Mouse (Mus musculus): ENCODE results near the gene Isyna1.

DNA sequence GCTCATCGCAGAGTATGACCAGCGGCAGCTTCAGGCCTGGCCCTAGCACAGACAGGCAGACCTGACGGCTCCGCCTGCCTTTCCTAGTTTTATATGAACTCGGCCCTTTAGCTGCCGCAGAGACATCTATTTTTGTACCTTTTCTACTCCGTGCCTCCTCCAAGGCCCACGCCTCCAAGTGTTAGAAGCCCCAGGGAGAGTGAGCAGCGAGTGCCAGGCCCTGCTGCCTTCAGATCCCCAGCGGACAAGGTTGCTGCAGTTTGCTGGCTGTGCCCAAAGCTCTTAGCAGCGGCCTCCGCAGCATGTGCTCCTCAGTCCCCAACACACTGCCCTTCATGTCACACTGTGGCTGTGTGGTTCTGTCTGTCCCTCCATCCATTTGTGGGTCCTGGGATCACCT lies 2.6 kb upstream of the Isyna1 start:
- TF ChIP-seq CHD1 (IDR thresholded peaks at IDR 0.05; ENCODE audit: low read depth, low read length) (no peak), POLR2A (IDR thresholded peaks at IDR 0.05; ENCODE audit: control insufficient read depth in 1 of 2, insufficient read depth in 1 of 2, low read depth in 1 of 2, low read length in 2 of 2, poor library complexity in 1 of 2) (no peak), USF2 (IDR thresholded peaks at IDR 0.05; ENCODE audit: borderline replicate concordance in 1 of 2, insufficient read depth in 1 of 2, low read depth in 1 of 2, low read length in 2 of 2) (no peak), CTCF (IDR thresholded peaks at IDR 0.05 in 2 of 3, conservative IDR thresholded peaks at IDR 0.05 in 1 of 3; ENCODE audit: control insufficient read depth in 1 of 3, insufficient read depth in 1 of 3, low read depth in 2 of 3, low read length in 3 of 3, poor library complexity in 1 of 3, severe bottlenecking in 1 of 3) (no peak), ETS1 (IDR thresholded peaks at IDR 0.05; ENCODE audit: low read depth, low read length) (no peak), MYB (IDR thresholded peaks at IDR 0.05; ENCODE audit: low read depth, low read length) (no peak), USF1 (IDR thresholded peaks at IDR 0.05; ENCODE audit: low read depth, low read length) (no peak), EP300 (IDR thresholded peaks at IDR 0.05; ENCODE audit: low read depth in 1 of 2, low read length in 2 of 2) (no peak)

All from MEL (cell line).